Mouse (Mus musculus) kidney, adult 2 months (tissue): ENCODE measurements around the gene Ror2. TPM values are rescaled to one million over a fixed set of nuclear protein-coding genes. Genes with fewer than 3 reads are reported as not detected.
A peak's percentile ranks its signal among the peaks of the same experiment; 100 is the strongest.

Experiments used
- DNase-seq: peaks from one replicate; pipeline ENCODE4 v3.0.0; 2021
- H3K27ac ChIP-seq: fragments of 200-500 bp; 2 replicates; pipeline ENCODE4 v1.5.1; 2012; ENCODE audit warnings: low read depth, low read length, control low read depth, inconsistent platforms; ENCODE audit not compliant: insufficient read depth
- H3K27me3 ChIP-seq: fragments of 200-500 bp; replicated peaks from 2 replicates; pipeline ENCODE4 v1.6.1; 2012; ENCODE audit warnings: mild to moderate bottlenecking, moderate library complexity, low read length, inconsistent platforms; ENCODE audit not compliant: control insufficient read depth, insufficient read depth
- H3K36me3 ChIP-seq: fragments of 200-500 bp; 2 replicates; pipeline ENCODE4 v1.6.1; 2012; ENCODE audit warnings: mild to moderate bottlenecking, moderate library complexity, low read length, inconsistent platforms; ENCODE audit not compliant: control insufficient read depth, insufficient read depth
- H3K4me1 ChIP-seq: fragments of 200-500 bp; 2 replicates; pipeline ENCODE4 v1.6.1; 2011; ENCODE audit warnings: low read length; ENCODE audit not compliant: control insufficient read depth, insufficient read depth
- H3K4me3 ChIP-seq: fragments of 200-500 bp; 2 replicates; pipeline ENCODE4 v1.5.1; 2011; ENCODE audit warnings: mild to moderate bottlenecking, low read depth, low read length, control low read depth; ENCODE audit not compliant: insufficient read depth
- CTCF ChIP-seq: fragments of 200-500 bp; conservative IDR thresholded peaks from 2 replicates; pipeline ENCODE4 v1.5.1; 2011; ENCODE audit warnings: low read depth, mild to moderate bottlenecking, control low read depth, low read length, moderate library complexity, mixed read lengths; ENCODE audit not compliant: insufficient read depth, insufficient read length
- POLR2A ChIP-seq: fragments of 200-500 bp; IDR thresholded peaks from one replicate; pipeline ENCODE4 v1.6.1; 2011; ENCODE audit warnings: low read depth, low read length, control low read depth
- WGBS: fragments of 180-500 bp; shearing (Covaris S2); methylation state at CpG from one replicate; pipeline ENCODE4 v1.1.7; 2018; 5-methylcytosine and 5-hydroxymethylcytosine counted together
- polyA plus RNA-seq: library from polyadenylated mRNA; depleted of rRNA; stranded (reverse); fragments of >200 nt; gene quantifications from 2 replicates; pipeline ENCODE4 v1.2.3, GENCODE M21; 2012

Gene Ror2
- polyA plus RNA-seq, 1 experiment, result 3.7 TPM

- TF ChIP-seq POLR2A (no peak), CTCF (no peak)
- Histone ChIP-seq H3K36me3 (no peaks in the 10 kb centered on the region), H3K4me1 (no peaks in the 10 kb centered on the region), H3K4me3 (no peak overlapping the region), H3K27me3 (no peaks in the 10 kb centered on the region), H3K27ac (no peak overlapping the region)
- no peak for DNase-seq
- WGBS, result 87% methylated on average over 7 of the region's 7 CpGs
Measured at GRCm38 (mm10) chr13:53175041-53175440, 110.9 kb downstream of the Ror2 start.

GRCm38 (mm10) chr13:53163671-53164070, 122.3 kb downstream of the Ror2 start:
- DNase-seq, result no peak
- WGBS, result 27% methylated on average over 10 of the region's 10 CpGs
- Histone ChIP-seq H3K36me3 (no peaks in the 10 kb centered on the region), H3K4me3 (no peak overlapping the region), H3K27ac (no peak overlapping the region), H3K27me3 (no peaks in the 10 kb centered on the region), H3K4me1 (no peaks in the 10 kb centered on the region)
- no peak for TF ChIP-seq CTCF
- no peak for TF ChIP-seq POLR2A

GRCm38 (mm10) chr13:53163060-53163459, 122.9 kb downstream of the Ror2 start:
- 49% methylated on average over 8 of the region's 8 CpGs for WGBS

GRCm38 (mm10) chr13:53159501-53159900, 126.4 kb downstream of the Ror2 start:
- no peaks in the 10 kb centered on the region for H3K36me3 ChIP-seq
- H3K27ac ChIP-seq, result no peak overlapping the region
- H3K4me1 ChIP-seq, result no peaks in the 10 kb centered on the region
- TF ChIP-seq POLR2A (no peak), CTCF (no peak)
- no peak for DNase-seq
- H3K27me3 ChIP-seq, result no peaks in the 10 kb centered on the region
- 78% methylated on average over 6 of the region's 6 CpGs for WGBS
- no peak overlapping the region for H3K4me3 ChIP-seq

More at GRCm38 (mm10) chr13:53163060-53163459, 122.9 kb downstream of the Ror2 start:
- Histone ChIP-seq H3K4me1 (no peaks in the 10 kb centered on the region), H3K27me3 (no peaks in the 10 kb centered on the region), H3K36me3 (no peaks in the 10 kb centered on the region), H3K27ac (no peak overlapping the region), H3K4me3 (no peak overlapping the region)
- peak; percentile 18 for DNase-seq
- TF ChIP-seq POLR2A (no peak), CTCF (no peak)

GRCm38 (mm10) chr13:53158405-53159005, 127.4 kb downstream of the Ror2 start:
- Histone ChIP-seq H3K27ac (no peak overlapping the region), H3K4me3 (no peak overlapping the region), H3K4me1 (no peaks in the 10 kb centered on the region), H3K36me3 (no peaks in the 10 kb centered on the region), H3K27me3 (no peaks in the 10 kb centered on the region)
- DNase-seq, result no peak
- TF ChIP-seq POLR2A, result no peak
- TF ChIP-seq CTCF, result no peak
- WGBS, result 64% methylated on average over 9 of the region's 9 CpGs

- Histone ChIP-seq H3K4me1 (no peaks in the 10 kb centered on the region), H3K4me3 (no peak overlapping the region), H3K27ac (no peak overlapping the region), H3K36me3 (no peaks in the 10 kb centered on the region), H3K27me3 (no peaks in the 10 kb centered on the region)
- DNase-seq, result no peak
- WGBS, result 79% methylated on average over 15 of the region's 15 CpGs
- TF ChIP-seq CTCF (no peak), POLR2A (no peak)
Measured at GRCm38 (mm10) chr13:53156911-53157310, 129.0 kb downstream of the Ror2 start.

- no peaks in the 10 kb centered on the region for H3K27me3 ChIP-seq
- no peak overlapping the region for H3K27ac ChIP-seq
- no peaks in the 10 kb centered on the region for H3K36me3 ChIP-seq
- WGBS, result 83% methylated on average over 6 of the region's 6 CpGs
- no peak overlapping the region for H3K4me3 ChIP-seq
- DNase-seq, result no peak
- no peak for TF ChIP-seq POLR2A
- TF ChIP-seq CTCF, result no peak
- no peaks in the 10 kb centered on the region for H3K4me1 ChIP-seq
Measured at GRCm38 (mm10) chr13:53156282-53156681, 129.6 kb downstream of the Ror2 start.
